10 mouse cellular contexts compared by ENCODE assay signal in the genomic region with DNA sequence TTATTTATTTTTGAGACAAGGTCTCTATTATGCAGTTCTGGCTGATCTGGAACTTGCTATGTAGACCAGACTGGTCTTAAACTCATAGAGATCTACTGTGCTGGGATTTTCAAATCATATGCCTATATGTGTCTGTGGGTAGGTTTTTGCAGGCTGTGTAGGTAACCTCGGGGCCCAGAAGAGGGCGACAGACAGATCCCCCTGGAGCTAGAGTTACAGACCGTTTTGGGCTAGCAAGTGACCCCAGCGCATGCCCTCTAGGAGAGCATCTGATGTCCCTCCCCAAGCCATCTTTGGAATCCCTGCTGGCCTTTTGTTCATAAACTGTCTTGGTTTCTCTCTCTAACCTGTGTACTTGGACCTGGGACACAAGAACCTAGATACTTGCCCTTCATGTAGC. TPM values are rescaled to one million over a fixed set of nuclear protein-coding genes. Genes with fewer than 3 reads are reported as not detected.
DNase-seq lines count a peak whose midpoint lies in the region; ATAC-seq and TF ChIP-seq lines count a peak whose summit lies in the region.
"Had no signal": no experiment of that assay in that cellular context is flagged by ENCODE, and none has a peak within 500 bp of the region (broad histone marks: within the 10 kb centered on the region; RNA-seq: fewer than 3 reads in every experiment).

No protein-coding gene starts in this region.

- no peaks in the 10 kb centered on the region for H3K36me3 ChIP-seq in kidney, postnatal 0 days (ENCODE audit: insufficient read depth, low read length)
- H3K36me3 ChIP-seq in ES-E14 (ENCODE audit: control insufficient read depth, insufficient read depth, low read length, poor library complexity, severe bottlenecking) = no peaks in the 10 kb centered on the region
- H3K36me3 ChIP-seq in forebrain, embryonic 16.5 days (ENCODE audit: control insufficient read depth, insufficient read depth) = no peaks in the 10 kb centered on the region
- H3K36me3 ChIP-seq in limb, embryonic 15.5 days = no peaks in the 10 kb centered on the region

- peak overlapping the region; percentile 93 for H3K27ac ChIP-seq in kidney, postnatal 0 days
- H3K27ac ChIP-seq in ES-E14 (ENCODE audit: insufficient read depth, low read depth, low read length, poor library complexity, severe bottlenecking) = peak overlapping the region; percentile 97
- 0 out of 2 replicates have a peak overlapping the region, but pooled peaks have one; percentile 10 for H3K27ac ChIP-seq in forebrain, embryonic 16.5 days (ENCODE audit: low read length)
- H3K27ac ChIP-seq in limb, embryonic 15.5 days = peak overlapping the region; percentile 96
- no peak overlapping the region for H3K27ac ChIP-seq in cerebellum, adult 2 months (ENCODE audit: insufficient read depth, low read length)

- no peak for ATAC-seq in kidney, postnatal 0 days (replicated peaks; ENCODE audit: low FRiP score, low read depth)
- ATAC-seq in forebrain, embryonic 16.5 days = no peak
- no peak for ATAC-seq in limb, embryonic 15.5 days (ENCODE audit: insufficient number of reproducible peaks, low FRiP score, low TSS enrichment, low read depth)

- H3K9me3 ChIP-seq in kidney, postnatal 0 days (replicated peaks; ENCODE audit: low read length) = no peaks in the 10 kb centered on the region
- H3K9me3 ChIP-seq in ES-E14 (ENCODE audit: control insufficient read depth, insufficient read depth, low read depth, low read length) = no peaks in the 10 kb centered on the region
- H3K9me3 ChIP-seq in forebrain, embryonic 16.5 days (ENCODE audit: control insufficient read depth, low read length) = no peaks in the 10 kb centered on the region
- H3K9me3 ChIP-seq in limb, embryonic 15.5 days = no peaks in the 10 kb centered on the region

- no peak overlapping the region for H3K4me2 ChIP-seq in kidney, postnatal 0 days (ENCODE audit: low read length)
- no peak overlapping the region for H3K4me2 ChIP-seq in forebrain, embryonic 16.5 days (ENCODE audit: low read length)
- H3K4me2 ChIP-seq in limb, embryonic 15.5 days = no peak overlapping the region

- 45% methylated on average over 4 of the region's 4 CpGs for WGBS in kidney, postnatal 0 days
- whole genome bisulfite sequencing in forebrain, embryonic 16.5 days = 46% methylated on average over 4 of the region's 4 CpGs
- WGBS in limb, embryonic 15.5 days = 34% methylated on average over 4 of the region's 4 CpGs
- WGBS in cerebellum, adult 2 months = 50% methylated on average over 4 of the region's 4 CpGs

- H3K9ac ChIP-seq in kidney, postnatal 0 days (ENCODE audit: low read depth, low read length) = no peak overlapping the region
- peak overlapping the region; percentile 62 for H3K9ac ChIP-seq in ES-E14 (ENCODE audit: insufficient read depth, low read depth, low read length, poor library complexity, severe bottlenecking)
- no peak overlapping the region for H3K9ac ChIP-seq in forebrain, embryonic 16.5 days (replicated peaks; ENCODE audit: low read depth, low read length)
- no peak overlapping the region for H3K9ac ChIP-seq in limb, embryonic 15.5 days

- TF ChIP-seq CTCF in kidney, postnatal 0 days (IDR thresholded peaks at IDR 0.05; ENCODE audit: low read depth) = peak; percentile 53
- TF ChIP-seq CTCF in cerebellum, adult 2 months (IDR thresholded peaks at IDR 0.05; ENCODE audit: borderline replicate concordance, insufficient read depth, low read depth, low read length) = no peak

- peaks cover 30% of the 10 kb centered on the region for H3K4me1 ChIP-seq in kidney, postnatal 0 days (replicated peaks; ENCODE audit: insufficient read depth, low read length)
- peaks cover 13 to 15% of the 10 kb centered on the region in 2 experiments for H3K4me1 ChIP-seq in ES-E14 (ENCODE audit: control insufficient read depth in 2 of 2, insufficient read depth in 2 of 2, low read length in 2 of 2, poor library complexity in 1 of 2)
- peaks cover 20% of the 10 kb centered on the region for H3K4me1 ChIP-seq in forebrain, embryonic 16.5 days (replicated peaks; ENCODE audit: control insufficient read depth, insufficient read depth, low read length)
- H3K4me1 ChIP-seq in limb, embryonic 15.5 days = peaks cover 50% of the 10 kb centered on the region
- H3K4me1 ChIP-seq in cerebellum, adult 2 months (ENCODE audit: control insufficient read depth, insufficient read depth, low read length) = 0 out of 2 replicates have a peak, but pooled peaks cover 2% of the 10 kb centered on the region

- H3K27me3 ChIP-seq in kidney, postnatal 0 days (ENCODE audit: insufficient read depth, low read length) = no peaks in the 10 kb centered on the region
- no peaks in the 10 kb centered on the region for H3K27me3 ChIP-seq in forebrain, embryonic 16.5 days (replicated peaks; ENCODE audit: control insufficient read depth, insufficient read depth, low read length)
- H3K27me3 ChIP-seq in limb, embryonic 15.5 days = no peaks in the 10 kb centered on the region
- H3K27me3 ChIP-seq in cerebellum, adult 2 months (ENCODE audit: control insufficient read depth, insufficient read depth, low read length) = no peaks in the 10 kb centered on the region

- no peak for TF ChIP-seq POLR2A in cerebellum, adult 2 months (IDR thresholded peaks at IDR 0.05; ENCODE audit: borderline replicate concordance, insufficient read depth, low read length)

- DNase-seq in kidney, postnatal 0 days (ENCODE audit: low spot score) = peak; percentile 52
- DNase-seq in kidney, postnatal 25 days = no peak
- DNase-seq in ES-E14 (ENCODE audit: low read depth, low spot score) = no peak
- DNase-seq in cerebellum, adult 2 months = no peak
- DNase-seq in Muller cell, postnatal 12 days (ENCODE audit: inconsistent ontology term) = no peak
- no peak for DNase-seq in cerebellum, adult 11-12 months
- DNase-seq: adrenal gland, adult 8-10 months; gastrocnemius, postnatal 25 days had no signal

- no peak overlapping the region for H3K4me3 ChIP-seq in kidney, postnatal 0 days (replicated peaks; ENCODE audit: low read depth, low read length)
- H3K4me3 ChIP-seq in ES-E14 (ENCODE audit: insufficient read depth in 1 of 2, low read depth in 1 of 2, low read length in 2 of 2, poor library complexity in 1 of 2, severe bottlenecking in 1 of 2) = peak overlapping the region; percentile 46 to 83; a peak in 3 of 4 replicates
- H3K4me3 ChIP-seq in forebrain, embryonic 16.5 days (replicated peaks; ENCODE audit: low read length) = no peak overlapping the region
- H3K4me3 ChIP-seq in limb, embryonic 15.5 days = 0 out of 2 replicates have a peak overlapping the region, but pooled peaks have one; percentile 32
- no peak overlapping the region for H3K4me3 ChIP-seq in cerebellum, adult 2 months (replicated peaks; ENCODE audit: insufficient read depth, low read depth, low read length)

- in situ Hi-C loops in ES-E14 (cut with MboI; ENCODE audit: low sequenced_read_pairs in 2 of 2, unreplicated experiment in 2 of 2) = no loop called here

TF ChIP-seq in ES-E14, 5 proteins besides CTCF, POLR2A, EP300 and RAD21:
- TF ChIP-seq CHD2 (IDR thresholded peaks at IDR 0.05; ENCODE audit: low read depth, low read length) (no peak), HCFC1 (IDR thresholded peaks at IDR 0.05; ENCODE audit: borderline replicate concordance, insufficient read depth, low read length) (no peak), MAFK (IDR thresholded peaks at IDR 0.05; ENCODE audit: insufficient read depth, low read depth, low read length) (no peak), ZNF384 (IDR thresholded peaks at IDR 0.05; ENCODE audit: low read depth, low read length) (no peak), ZC3H11A (IDR thresholded peaks at IDR 0.05; ENCODE audit: borderline replicate concordance, low read depth, low read length) (no peak)

RNA-seq across cellular contexts. Expression of a gene that starts 8.1 kb away (rescaled TPM):
- polyA plus RNA-seq in kidney, postnatal 0 days (2015; fragmentation: Nextera tagmentation; extraction: Ambion mirVana) = 77.4 and 83.8 TPM in 2 replicates
- total RNA-seq in ES-E14 (2012; rRNA removed) = 49.3 and 49.7 TPM in 2 replicates
- polyA plus RNA-seq in forebrain, embryonic 16.5 days (2015; fragmentation: Nextera tagmentation; extraction: Ambion mirVana) = 22.5 and 25.5 TPM in 2 replicates
- polyA plus RNA-seq in limb, embryonic 15.5 days (2015; fragmentation: Nextera tagmentation; extraction: Ambion mirVana) = 80.6 and 81.7 TPM in 2 replicates
- polyA plus RNA-seq in cerebellum, adult 2 months (2012; rRNA removed) = 13.9 and 15.1 TPM in 2 replicates

RNA-seq across cellular contexts. Expression of a gene that starts 31.5 kb away (rescaled TPM):
- 55.3 and 56.1 TPM in 2 replicates for polyA plus RNA-seq in kidney, postnatal 0 days (2015; fragmentation: Nextera tagmentation; extraction: Ambion mirVana)
- 260 and 334 TPM in 2 replicates for total RNA-seq in ES-E14 (2012; rRNA removed)
- polyA plus RNA-seq in forebrain, embryonic 16.5 days (2015; fragmentation: Nextera tagmentation; extraction: Ambion mirVana) = 63.4 and 73.3 TPM in 2 replicates
- 63.3 and 64.5 TPM in 2 replicates for polyA plus RNA-seq in limb, embryonic 15.5 days (2015; fragmentation: Nextera tagmentation; extraction: Ambion mirVana)
- 144 and 148 TPM in 2 replicates for polyA plus RNA-seq in cerebellum, adult 2 months (2012; rRNA removed)

RNA-seq across cellular contexts. Expression of a gene that starts 33.1 kb away (rescaled TPM):
- polyA plus RNA-seq in kidney, postnatal 0 days (2015; fragmentation: Nextera tagmentation; extraction: Ambion mirVana) = 15.9 and 16.1 TPM in 2 replicates
- total RNA-seq in ES-E14 (2012; rRNA removed) = 75.4 and 85.5 TPM in 2 replicates
- 15.5 and 15.7 TPM in 2 replicates for polyA plus RNA-seq in forebrain, embryonic 16.5 days (2015; fragmentation: Nextera tagmentation; extraction: Ambion mirVana)
- 13.5 and 13.8 TPM in 2 replicates for polyA plus RNA-seq in limb, embryonic 15.5 days (2015; fragmentation: Nextera tagmentation; extraction: Ambion mirVana)
- 91.0 and 93.9 TPM in 2 replicates for polyA plus RNA-seq in cerebellum, adult 2 months (2012; rRNA removed)

RNA-seq across cellular contexts. Expression of a gene that starts 46.7 kb away (rescaled TPM):
- polyA plus RNA-seq in kidney, postnatal 0 days (2015; fragmentation: Nextera tagmentation; extraction: Ambion mirVana) = 6.1 and 6.4 TPM in 2 replicates
- 0.49 and 0.74 TPM in 2 replicates for total RNA-seq in ES-E14 (2012; rRNA removed)
- polyA plus RNA-seq in forebrain, embryonic 16.5 days (2015; fragmentation: Nextera tagmentation; extraction: Ambion mirVana) = 2.6 and 2.9 TPM in 2 replicates
- polyA plus RNA-seq in limb, embryonic 15.5 days (2015; fragmentation: Nextera tagmentation; extraction: Ambion mirVana) = 5.6 and 6.0 TPM in 2 replicates
- 1.7 TPM in 2 replicates for polyA plus RNA-seq in cerebellum, adult 2 months (2012; rRNA removed)

Comparison
In these comparisons a context has a peak if more than half of its experiments do, and no peak if none do; other contexts are left out.
1. H3K4me3 ChIP-seq: peak in ES-E14 (2 of 2) and limb, embryonic 15.5 days (single experiment); none in kidney, postnatal 0 days (single experiment), forebrain, embryonic 16.5 days (single experiment) and cerebellum, adult 2 months (single experiment).